Mouse (Mus musculus) liver, embryonic 12.5 days (tissue): ENCODE measurements at regions not wholly inside any gene's neighbourhood (a gene's known extent, or its start where the extent isn't known, plus 50 kb on each side); places are given as distances from the start of the nearest gene placed in this dataset.

ENCODE experiments used
- ATAC-seq: fragments of 200-750 bp; cut with Nextera tagmentation; 2 replicates; pipeline ENCODE4 v1.8.0; 2017; ENCODE audit warnings: moderate number of reproducible peaks, mild to moderate bottlenecking, moderate library complexity
- H3K27ac ChIP-seq: fragments of 300-500 bp; sonication (generic); 2 replicates; pipeline ENCODE4 v1.5.1; 2016; ENCODE audit warnings: mild to moderate bottlenecking
- H3K27me3 ChIP-seq: fragments of 300-500 bp; sonication (generic); replicated peaks from 2 replicates; pipeline ENCODE4 v1.6.1; 2016; ENCODE audit warnings: mild to moderate bottlenecking, moderate library complexity
- H3K36me3 ChIP-seq: fragments of 300-500 bp; sonication (generic); 2 replicates; pipeline ENCODE4 v1.6.1; 2016; ENCODE audit warnings: mild to moderate bottlenecking, moderate library complexity
- H3K4me1 ChIP-seq: fragments of 300-500 bp; sonication (generic); 2 replicates; pipeline ENCODE4 v1.6.1; 2016
- H3K4me2 ChIP-seq: fragments of 300-500 bp; sonication (generic); 2 replicates; pipeline ENCODE4 v1.6.1; 2016; ENCODE audit warnings: mild to moderate bottlenecking, moderate library complexity
- H3K4me3 ChIP-seq: fragments of 300-500 bp; sonication (generic); 2 replicates; pipeline ENCODE4 v1.5.1; 2016; ENCODE audit warnings: mild to moderate bottlenecking, moderate library complexity
- H3K9ac ChIP-seq: fragments of 300-500 bp; sonication (generic); 2 replicates; pipeline ENCODE4 v1.6.1; 2016; ENCODE audit warnings: mild to moderate bottlenecking, moderate library complexity
- H3K9me3 ChIP-seq: fragments of 300-500 bp; sonication (generic); replicated peaks from 2 replicates; pipeline ENCODE4 v1.6.1; 2016; ENCODE audit warnings: mild to moderate bottlenecking, moderate library complexity
- WGBS: fragments of 180-500 bp; shearing (Covaris S2); methylation state at CpG from one replicate; pipeline ENCODE4 v1.1.7; 2016; ENCODE audit not compliant: insufficient replicate concordance; 5-methylcytosine and 5-hydroxymethylcytosine counted together

GRCm38 (mm10) chr5:12937052-12937451 lies 188.2 kb upstream of the Sema3a start:
- no peaks in the 10 kb centered on the region for H3K9me3 ChIP-seq
- H3K4me2 ChIP-seq, result no peak overlapping the region
- no peak overlapping the region for H3K27ac ChIP-seq
- H3K27me3 ChIP-seq, result no peaks in the 10 kb centered on the region
- ATAC-seq, result no peak
- no peaks in the 10 kb centered on the region for H3K36me3 ChIP-seq
- H3K4me3 ChIP-seq, result no peak overlapping the region
- no peak overlapping the region for H3K9ac ChIP-seq
- H3K4me1 ChIP-seq, result no peaks in the 10 kb centered on the region
- 68% methylated on average over 5 of the region's 5 CpGs for WGBS

- H3K27me3 ChIP-seq, result no peaks in the 10 kb centered on the region
These were observed 186.9 kb upstream of the Sema3a start for GRCm38 (mm10) chr5:12938162-12938852.

DNA sequence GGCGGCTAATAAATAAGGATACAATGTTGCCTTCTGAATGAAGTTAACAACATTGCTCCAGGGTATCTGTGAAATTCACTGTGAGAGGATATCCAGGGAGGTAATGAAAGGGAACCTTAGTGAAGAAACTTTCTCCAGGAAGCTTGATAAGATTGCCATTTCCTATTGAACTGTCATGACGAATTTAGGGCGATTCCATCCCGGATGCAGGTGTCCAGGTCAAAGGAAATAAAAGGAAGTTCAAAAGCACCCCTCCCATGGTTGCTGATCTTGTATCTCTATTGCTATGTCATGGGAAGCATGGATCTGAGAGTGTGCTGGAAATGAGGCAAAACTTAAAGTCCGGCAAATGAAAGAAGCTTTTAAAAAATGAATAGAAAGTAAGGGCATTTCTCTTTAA lies 180.7 kb upstream of the Sema3a start:
- H3K4me1 ChIP-seq, result no peaks in the 10 kb centered on the region
- H3K4me2 ChIP-seq, result no peak overlapping the region
- no peak overlapping the region for H3K27ac ChIP-seq
- 32% methylated on average over 5 of the region's 5 CpGs for WGBS
- H3K9me3 ChIP-seq, result no peaks in the 10 kb centered on the region
- H3K9ac ChIP-seq, result no peak overlapping the region
- H3K27me3 ChIP-seq, result no peaks in the 10 kb centered on the region
- no peak overlapping the region for H3K4me3 ChIP-seq
- no peak for ATAC-seq
- no peaks in the 10 kb centered on the region for H3K36me3 ChIP-seq

More at GRCm38 (mm10) chr5:12938162-12938852, 186.9 kb upstream of the Sema3a start:
- 64% methylated on average over 2 of the region's 2 CpGs for WGBS
- Histone ChIP-seq H3K4me3 (no peak overlapping the region), H3K9ac (no peak overlapping the region), H3K27ac (no peak overlapping the region), H3K9me3 (no peaks in the 10 kb centered on the region), H3K4me2 (no peak overlapping the region), H3K4me1 (no peaks in the 10 kb centered on the region), H3K36me3 (no peaks in the 10 kb centered on the region)
- ATAC-seq, result no peak

DNA sequence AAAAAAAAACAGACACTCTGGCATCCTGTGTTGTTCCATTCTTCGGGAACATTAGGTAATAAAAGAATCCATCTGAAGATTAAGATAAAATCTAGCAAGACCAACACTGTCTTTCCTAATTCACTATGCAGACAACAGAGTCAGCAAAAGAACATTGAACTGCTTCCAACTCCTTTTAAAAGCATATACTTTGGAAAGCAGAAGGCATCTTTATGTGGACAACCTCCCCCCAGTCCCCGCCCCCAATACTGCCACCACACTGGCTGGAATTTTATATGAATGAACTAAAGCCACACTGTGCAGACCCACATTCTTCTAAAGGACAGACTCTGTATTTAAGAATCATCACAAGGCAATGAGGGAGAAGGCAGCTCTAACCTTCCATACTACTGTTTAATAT lies 176.7 kb upstream of the Sema3a start:
- H3K4me3 ChIP-seq, result no peak overlapping the region
- H3K27ac ChIP-seq, result no peak overlapping the region
- no peak overlapping the region for H3K4me2 ChIP-seq
- H3K4me1 ChIP-seq, result no peaks in the 10 kb centered on the region
- no peak overlapping the region for H3K9ac ChIP-seq
- H3K27me3 ChIP-seq, result no peaks in the 10 kb centered on the region
- no peaks in the 10 kb centered on the region for H3K9me3 ChIP-seq
- H3K36me3 ChIP-seq, result no peaks in the 10 kb centered on the region
- 61% methylated on average over 2 of the region's 2 CpGs for WGBS
- ATAC-seq, result no peak

DNA sequence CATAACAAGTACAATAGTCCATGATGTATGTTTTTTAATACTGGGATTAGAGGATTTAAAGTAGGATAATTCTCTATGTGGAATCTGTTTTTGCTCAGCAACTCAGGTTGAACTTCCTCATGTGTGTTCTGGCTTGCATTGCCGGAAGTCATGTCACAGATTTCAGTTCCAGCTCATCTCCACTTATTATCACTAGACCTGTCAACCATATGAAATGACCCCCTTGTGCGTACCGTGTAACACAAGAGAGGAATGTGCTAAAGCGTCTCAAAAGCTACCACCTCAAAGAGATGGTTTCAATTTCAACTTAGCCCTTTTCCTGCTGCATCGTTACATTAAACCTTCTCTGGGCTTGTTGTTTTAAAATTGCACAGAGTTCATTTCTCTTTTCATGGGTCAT lies 154.2 kb upstream of the Sema3a start:
- Histone ChIP-seq H3K27me3 (no peaks in the 10 kb centered on the region), H3K9ac (no peak overlapping the region), H3K4me2 (no peak overlapping the region), H3K36me3 (no peaks in the 10 kb centered on the region), H3K9me3 (no peaks in the 10 kb centered on the region), H3K27ac (no peak overlapping the region), H3K4me3 (no peak overlapping the region), H3K4me1 (no peaks in the 10 kb centered on the region)
- ATAC-seq, result no peak
- WGBS, result 69% methylated on average over 5 of the region's 5 CpGs

DNA sequence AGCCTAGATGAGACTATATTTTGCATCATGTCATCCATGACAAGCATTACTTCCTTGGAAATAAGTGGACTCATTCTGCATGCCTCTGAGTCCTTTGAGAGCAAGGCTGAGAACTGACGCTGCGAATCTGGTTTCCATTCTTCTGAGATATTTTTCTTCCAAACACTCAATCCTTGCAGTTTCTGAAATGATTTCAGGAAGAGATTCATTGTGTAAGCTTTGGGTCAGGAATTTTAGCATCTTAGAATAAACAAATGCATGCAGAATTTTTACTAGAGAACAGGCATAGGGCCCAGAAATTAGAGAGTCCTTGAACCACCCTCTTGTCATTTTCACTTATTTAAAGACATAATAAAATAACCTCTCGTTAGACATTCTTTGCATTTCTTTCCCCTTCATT lies 151.5 kb upstream of the Sema3a start:
- Histone ChIP-seq H3K27ac (no peak overlapping the region), H3K4me1 (no peaks in the 10 kb centered on the region), H3K4me3 (no peak overlapping the region), H3K9ac (no peak overlapping the region), H3K36me3 (no peaks in the 10 kb centered on the region), H3K4me2 (no peak overlapping the region), H3K27me3 (no peaks in the 10 kb centered on the region), H3K9me3 (no peaks in the 10 kb centered on the region)
- WGBS, result 64% methylated on average over 3 of the region's 3 CpGs
- no peak for ATAC-seq

- Histone ChIP-seq H3K27ac (no peak overlapping the region), H3K9me3 (no peaks in the 10 kb centered on the region), H3K4me3 (no peak overlapping the region), H3K9ac (no peak overlapping the region), H3K4me2 (no peak overlapping the region), H3K36me3 (no peaks in the 10 kb centered on the region), H3K27me3 (no peaks in the 10 kb centered on the region), H3K4me1 (no peaks in the 10 kb centered on the region)
- 53% methylated on average over 8 of the region's 8 CpGs for WGBS
- no peak for ATAC-seq
These were observed 149.0 kb upstream of the Sema3a start for GRCm38 (mm10) chr5:12976015-12976742.

- H3K4me1 ChIP-seq, result no peaks in the 10 kb centered on the region
- H3K27me3 ChIP-seq, result no peaks in the 10 kb centered on the region
- no peaks in the 10 kb centered on the region for H3K9me3 ChIP-seq
- H3K4me3 ChIP-seq, result no peak overlapping the region
- H3K36me3 ChIP-seq, result no peaks in the 10 kb centered on the region
- H3K27ac ChIP-seq, result no peak overlapping the region
- 11% methylated on average over 2 of the region's 2 CpGs for WGBS
- no peak overlapping the region for H3K9ac ChIP-seq
- no peak overlapping the region for H3K4me2 ChIP-seq
- no peak; the same call in 1 of the 2 replicates for ATAC-seq
These were observed 147.3 kb upstream of the Sema3a start for GRCm38 (mm10) chr5:12977875-12978274.

DNA sequence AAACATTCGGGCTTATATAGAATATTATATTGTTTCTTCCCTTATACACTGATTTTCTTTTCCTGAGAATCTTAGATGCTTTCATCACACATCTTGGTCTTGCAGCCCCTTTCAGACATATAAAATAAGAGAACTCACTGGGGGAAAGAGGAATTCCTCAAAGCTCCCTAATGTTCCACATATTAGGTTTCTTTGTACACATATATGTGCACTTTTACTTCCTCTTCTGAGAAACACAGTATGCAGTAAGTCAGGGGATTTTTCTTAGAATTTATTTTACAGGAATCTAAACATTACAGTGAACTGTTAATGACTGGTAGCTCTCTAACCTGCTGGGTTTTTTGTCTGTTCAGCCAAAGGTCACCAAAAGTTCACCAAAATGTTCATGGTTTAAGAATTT lies 131.4 kb upstream of the Sema3a start:
- H3K27ac ChIP-seq, result no peak overlapping the region
- no peaks in the 10 kb centered on the region for H3K4me1 ChIP-seq
- no peaks in the 10 kb centered on the region for H3K9me3 ChIP-seq
- 61% methylated on average over 1 of the region's 1 CpGs for whole genome bisulfite sequencing
- no peak overlapping the region for H3K4me2 ChIP-seq
- H3K4me3 ChIP-seq, result no peak overlapping the region
- H3K36me3 ChIP-seq, result no peaks in the 10 kb centered on the region
- H3K27me3 ChIP-seq, result no peaks in the 10 kb centered on the region
- H3K9ac ChIP-seq, result no peak overlapping the region
- ATAC-seq, result no peak

DNA sequence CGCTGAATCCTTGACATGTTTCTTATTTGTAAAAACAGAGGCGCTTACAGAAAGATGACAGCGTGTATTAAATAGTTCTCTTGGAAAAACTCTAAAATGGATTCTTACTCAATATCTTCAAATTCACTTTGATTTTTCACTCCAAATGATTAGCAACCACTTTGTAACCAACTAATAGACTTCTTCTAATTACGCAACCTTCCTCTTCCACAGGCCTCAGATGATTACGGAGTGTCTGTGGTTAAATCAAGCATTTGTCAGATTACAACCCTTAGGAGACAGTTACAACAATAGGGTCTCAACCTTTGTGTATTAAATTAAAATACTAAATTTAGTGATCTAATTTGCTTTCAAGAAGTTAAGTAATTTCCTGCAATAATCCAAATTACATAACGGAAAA lies 127.8 kb upstream of the Sema3a start:
- Histone ChIP-seq H3K27me3 (no peaks in the 10 kb centered on the region), H3K27ac (no peak overlapping the region), H3K9me3 (no peaks in the 10 kb centered on the region), H3K9ac (no peak overlapping the region), H3K4me1 (no peaks in the 10 kb centered on the region), H3K36me3 (no peaks in the 10 kb centered on the region), H3K4me3 (no peak overlapping the region), H3K4me2 (no peak overlapping the region)
- ATAC-seq, result no peak
- WGBS, result 70% methylated on average over 6 of the region's 6 CpGs

DNA sequence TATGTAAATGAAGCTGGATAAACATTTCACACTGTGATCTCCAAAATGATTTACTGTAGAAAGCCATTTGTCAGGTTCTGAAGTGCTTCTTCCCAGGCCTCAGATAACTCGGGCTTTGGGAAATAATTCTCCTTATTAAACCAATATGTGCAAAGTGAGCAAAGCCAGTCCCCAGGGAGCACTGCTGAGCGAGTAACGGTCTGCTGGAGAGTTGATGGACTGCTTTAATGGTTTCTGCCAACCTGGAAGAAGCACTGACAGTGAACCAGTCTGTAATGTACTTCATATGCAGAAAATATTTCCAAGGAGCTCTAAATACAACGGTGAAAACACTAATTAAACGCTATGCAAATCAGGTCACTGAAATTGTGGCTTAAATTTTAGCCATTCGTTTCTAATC lies 118.1 kb upstream of the Sema3a start:
- Histone ChIP-seq H3K9ac (no peak overlapping the region), H3K9me3 (no peaks in the 10 kb centered on the region), H3K27me3 (no peaks in the 10 kb centered on the region), H3K4me1 (no peaks in the 10 kb centered on the region), H3K36me3 (no peaks in the 10 kb centered on the region), H3K4me2 (no peak overlapping the region), H3K4me3 (no peak overlapping the region), H3K27ac (no peak overlapping the region)
- 65% methylated on average over 6 of the region's 6 CpGs for WGBS
- no peak for ATAC-seq

GRCm38 (mm10) chr5:13022270-13022669 lies 102.9 kb upstream of the Sema3a start:
- H3K4me1 ChIP-seq, result no peaks in the 10 kb centered on the region
- H3K36me3 ChIP-seq, result no peaks in the 10 kb centered on the region
- no peaks in the 10 kb centered on the region for H3K9me3 ChIP-seq
- H3K27me3 ChIP-seq, result no peaks in the 10 kb centered on the region
- 47% methylated on average over 3 of the region's 3 CpGs for WGBS
- no peak overlapping the region for H3K4me2 ChIP-seq
- no peak overlapping the region for H3K4me3 ChIP-seq
- no peak for ATAC-seq
- H3K27ac ChIP-seq, result no peak overlapping the region
- H3K9ac ChIP-seq, result no peak overlapping the region
